Mouse (Mus musculus) intestine, embryonic 14.5 days (tissue): ENCODE results near the gene Nfam1. TPM values are rescaled to one million over a fixed set of nuclear protein-coding genes. Genes with fewer than 3 reads are reported as not detected.
A peak's percentile ranks its signal among the peaks of the same experiment; 100 is the strongest.

Source experiments
- ATAC-seq: fragments of 200-750 bp; cut with Nextera tagmentation; replicated peaks from 2 replicates; pipeline ENCODE4 v1.8.0; 2017; ENCODE audit warnings: low read depth, moderate number of reproducible peaks, moderate TSS enrichment, moderate library complexity; ENCODE audit not compliant: low FRiP score, low TSS enrichment
- DNase-seq: peaks from one replicate; pipeline ENCODE4 v3.0.0-alpha.2; 2018; ENCODE audit warnings: low spot score
- H3K27ac ChIP-seq: fragments of 300-500 bp; sonication (generic); 2 replicates; pipeline ENCODE4 v1.5.1; 2014; ENCODE audit warnings: low read depth, mild to moderate bottlenecking, control low read depth
- H3K27me3 ChIP-seq: fragments of 300-500 bp; sonication (generic); replicated peaks from 2 replicates; pipeline ENCODE4 v1.6.1; 2014; ENCODE audit warnings: low read length, control low read depth; ENCODE audit not compliant: control insufficient read depth, insufficient read depth
- H3K36me3 ChIP-seq: fragments of 300-500 bp; sonication (generic); 2 replicates; pipeline ENCODE4 v1.6.1; 2014; ENCODE audit warnings: low read length, control low read depth; ENCODE audit not compliant: control insufficient read depth, insufficient read depth
- H3K4me1 ChIP-seq: fragments of 300-500 bp; sonication (generic); replicated peaks from 2 replicates; pipeline ENCODE4 v1.6.1; 2014; ENCODE audit warnings: low read length, control low read depth, mixed read lengths; ENCODE audit not compliant: control insufficient read depth, insufficient read depth
- H3K4me2 ChIP-seq: fragments of 300-500 bp; sonication (generic); 2 replicates; pipeline ENCODE4 v1.6.1; 2014; ENCODE audit warnings: low read length
- H3K4me3 ChIP-seq: fragments of 300-500 bp; sonication (generic); 2 replicates; pipeline ENCODE4 v1.5.1; 2014; ENCODE audit warnings: low read depth, low read length, control low read depth, mixed read lengths
- H3K9ac ChIP-seq: fragments of 300-500 bp; sonication (generic); 2 replicates; pipeline ENCODE4 v1.6.1; 2014; ENCODE audit warnings: mild to moderate bottlenecking, low read length
- H3K9me3 ChIP-seq: fragments of 300-500 bp; sonication (generic); 2 replicates; pipeline ENCODE4 v1.6.1; 2016; ENCODE audit warnings: low read length, control low read depth; ENCODE audit not compliant: control insufficient read depth
- WGBS: fragments of 180-500 bp; shearing (Covaris S2); extraction: QIAGEN DNeasy Blood & Tissue Kit; methylation state at CpG from one replicate; pipeline ENCODE4 v1.1.7; 2014; 5-methylcytosine and 5-hydroxymethylcytosine counted together
- polyA plus RNA-seq: library from polyadenylated mRNA; unstranded; fragments of >200 nt; fragmentation: Nextera tagmentation; extraction: Ambion mirVana; gene quantifications from 2 replicates; pipeline ENCODE4 v1.2.1, GENCODE M21; 2014

Nfam1 gene
- polyA plus RNA-seq, 1 experiment from 2014 or later: 3.7 TPM

- DNase-seq (peak; percentile 61), ATAC-seq (peak; percentile 59)
- 2% methylated on average over 20 of the region's 82 CpGs for WGBS
- no peaks in the 10 kb centered on the region for H3K9me3 ChIP-seq
- no peaks in the 10 kb centered on the region for H3K27me3 ChIP-seq
- H3K4me2 ChIP-seq: peak overlapping the region; percentile 74
- peak overlapping the region; percentile 58 for H3K4me3 ChIP-seq
- peaks cover 50% of the 10 kb centered on the region for H3K4me1 ChIP-seq
- peak overlapping the region; percentile 50 for H3K9ac ChIP-seq
- peak overlapping the region; percentile 64; the same call in 1 of the 2 replicates for H3K27ac ChIP-seq
- H3K36me3 ChIP-seq: no peaks in the 10 kb centered on the region
Observed at GRCm38 (mm10) chr15:82963556-82964156, 69.5 kb downstream of the Nfam1 start.

- 3% methylated on average over 39 of the region's 39 CpGs for WGBS
- no peaks in the 10 kb centered on the region for H3K9me3 ChIP-seq
- H3K9ac ChIP-seq: peak overlapping the region; percentile 64
- H3K27ac ChIP-seq: peak overlapping the region; percentile 64
- peaks cover 48% of the 10 kb centered on the region for H3K4me1 ChIP-seq
- H3K4me2 ChIP-seq: peak overlapping the region; percentile 74
- H3K27me3 ChIP-seq: no peaks in the 10 kb centered on the region
- peak overlapping the region; percentile 58 for H3K4me3 ChIP-seq
- DNase-seq (peak; percentile 66), ATAC-seq (0 out of 2 replicates have a peak, but pooled peaks have one; percentile 9)
- H3K36me3 ChIP-seq: no peaks in the 10 kb centered on the region
Observed at GRCm38 (mm10) chr15:82963090-82963489, 70.0 kb downstream of the Nfam1 start.

- DNase-seq (peak; percentile 57), ATAC-seq (no peak)
- no peak overlapping the region for H3K9ac ChIP-seq
- 43% methylated on average over 4 of the region's 4 CpGs for WGBS
- H3K4me1 ChIP-seq: peaks cover 44% of the 10 kb centered on the region
- no peaks in the 10 kb centered on the region for H3K9me3 ChIP-seq
- H3K27ac ChIP-seq: no peak overlapping the region
- peak overlapping the region; percentile 74 for H3K4me2 ChIP-seq
- H3K27me3 ChIP-seq: no peaks in the 10 kb centered on the region
- peak overlapping the region; percentile 58 for H3K4me3 ChIP-seq
- H3K36me3 ChIP-seq: no peaks in the 10 kb centered on the region
Observed at GRCm38 (mm10) chr15:82962536-82962935, 70.6 kb downstream of the Nfam1 start.

GRCm38 (mm10) chr15:82960786-82961561, 72.1 kb downstream of the Nfam1 start:
- no peaks in the 10 kb centered on the region for H3K9me3 ChIP-seq
- H3K27ac ChIP-seq: no peak overlapping the region
- peak overlapping the region; percentile 6 for H3K4me3 ChIP-seq
- 8% methylated on average over 26 of the region's 26 CpGs for WGBS
- H3K36me3 ChIP-seq: no peaks in the 10 kb centered on the region
- ATAC-seq (no peak), DNase-seq (peak; percentile 61)
- H3K27me3 ChIP-seq: no peaks in the 10 kb centered on the region
- 0 out of 2 replicates have a peak overlapping the region, but pooled peaks have one; percentile 17 for H3K9ac ChIP-seq
- H3K4me1 ChIP-seq: peaks cover 44% of the 10 kb centered on the region
- H3K4me2 ChIP-seq: peak overlapping the region; percentile 74

- Histone ChIP-seq H3K4me2 (no peak overlapping the region), H3K27me3 (0 out of 2 replicates have a peak, but pooled peaks cover 5% of the 10 kb centered on the region), H3K27ac (no peak overlapping the region), H3K36me3 (no peaks in the 10 kb centered on the region), H3K4me3 (no peak overlapping the region), H3K9me3 (no peaks in the 10 kb centered on the region), H3K4me1 (peaks cover 44% of the 10 kb centered on the region), H3K9ac (no peak overlapping the region)
- DNase-seq (no peak), ATAC-seq (no peak)
- 48% methylated on average over 12 of the region's 12 CpGs for WGBS
Observed at GRCm38 (mm10) chr15:82959151-82959550, 74.0 kb downstream of the Nfam1 start.

- no peaks in the 10 kb centered on the region for H3K36me3 ChIP-seq
- peak overlapping the region; percentile 11; the same call in 1 of the 2 replicates for H3K4me2 ChIP-seq
- H3K9ac ChIP-seq: no peak overlapping the region
- peaks cover 44% of the 10 kb centered on the region for H3K4me1 ChIP-seq
- WGBS: 22% methylated on average over 16 of the region's 16 CpGs
- DNase-seq: no peak
- no peak for ATAC-seq
- H3K27me3 ChIP-seq: 0 out of 2 replicates have a peak, but pooled peaks cover 5% of the 10 kb centered on the region
- no peak overlapping the region for H3K4me3 ChIP-seq
- H3K9me3 ChIP-seq: no peaks in the 10 kb centered on the region
- no peak overlapping the region for H3K27ac ChIP-seq
Observed at GRCm38 (mm10) chr15:82958253-82958701, 74.8 kb downstream of the Nfam1 start.

- H3K4me1 ChIP-seq: peaks cover 48% of the 10 kb centered on the region
Observed at GRCm38 (mm10) chr15:82956721-82957120, 76.4 kb downstream of the Nfam1 start.

GRCm38 (mm10) chr15:82956310-82956709, 76.8 kb downstream of the Nfam1 start:
- no peak overlapping the region for H3K4me2 ChIP-seq
- H3K27me3 ChIP-seq: 0 out of 2 replicates have a peak, but pooled peaks cover 5% of the 10 kb centered on the region
- H3K9ac ChIP-seq: no peak overlapping the region
- H3K9me3 ChIP-seq: no peaks in the 10 kb centered on the region
- WGBS: 85% methylated on average over 3 of the region's 3 CpGs
- H3K27ac ChIP-seq: no peak overlapping the region
- no peak for ATAC-seq
- peaks cover 44% of the 10 kb centered on the region for H3K4me1 ChIP-seq
- DNase-seq: no peak
- H3K36me3 ChIP-seq: no peaks in the 10 kb centered on the region
- no peak overlapping the region for H3K4me3 ChIP-seq

More at GRCm38 (mm10) chr15:82956721-82957120, 76.4 kb downstream of the Nfam1 start:
- DNase-seq: no peak
- no peak overlapping the region for H3K27ac ChIP-seq
- WGBS: 77% methylated on average over 4 of the region's 4 CpGs
- 0 out of 2 replicates have a peak, but pooled peaks cover 5% of the 10 kb centered on the region for H3K27me3 ChIP-seq
- no peaks in the 10 kb centered on the region for H3K36me3 ChIP-seq
- H3K4me2 ChIP-seq: no peak overlapping the region
- H3K4me3 ChIP-seq: no peak overlapping the region
- no peak for ATAC-seq
- no peak overlapping the region for H3K9ac ChIP-seq
- no peaks in the 10 kb centered on the region for H3K9me3 ChIP-seq
